ENCODE assay signal across 8 mouse cellular contexts in genomic region chr5:131537831-131538310, GRCm38 (mm10).
DNase-seq lines count a peak whose midpoint lies in the region; ATAC-seq and TF ChIP-seq lines count a peak whose summit lies in the region.

No protein-coding gene starts in this region.

- H3K4me2 ChIP-seq in forebrain, embryonic 13.5 days: peak overlapping the region; percentile 80
- H3K4me2 ChIP-seq in hindbrain, embryonic 11.5 days (replicated peaks; ENCODE audit: low read depth, low read length): peak overlapping the region; percentile 78
- peak overlapping the region; percentile 76 for H3K4me2 ChIP-seq in limb, embryonic 14.5 days (replicated peaks; ENCODE audit: low read depth, low read length, severe bottlenecking)

- DNase-seq in frontal cortex, adult 2 months (ENCODE audit: extremely low spot score in 1 of 2, low spot score in 1 of 2): no peak
- peak; percentile 6 to 13 for DNase-seq in adrenal gland, postnatal 4 days (ENCODE audit: low spot score in 2 of 2)
- peak; percentile 87 for DNase-seq in hindbrain, embryonic 11.5 days (ENCODE audit: low spot score)
- peak; percentile 45 for DNase-seq in limb, embryonic 14.5 days (ENCODE audit: low spot score)
- DNase-seq in neural tube, embryonic 10.5 days (ENCODE audit: extremely low spot score, low spot score): peak; percentile 90
- DNase-seq in natural killer cell, adult 2 months (ENCODE audit: low spot score in 2 of 2): no peak

- H3K27me3 ChIP-seq in forebrain, embryonic 13.5 days: no peaks in the 10 kb centered on the region
- H3K27me3 ChIP-seq in hindbrain, embryonic 11.5 days (ENCODE audit: control insufficient read depth, insufficient read depth, low read length): no peaks in the 10 kb centered on the region; the same call in 1 of the 2 replicates
- H3K27me3 ChIP-seq in limb, embryonic 14.5 days (ENCODE audit: control insufficient read depth, insufficient read depth, low read length): no peaks in the 10 kb centered on the region

- peaks cover 6% of the 10 kb centered on the region; the same call in 1 of the 2 replicates for H3K36me3 ChIP-seq in forebrain, embryonic 13.5 days (ENCODE audit: poor library complexity, severe bottlenecking)
- H3K36me3 ChIP-seq in hindbrain, embryonic 11.5 days (ENCODE audit: control insufficient read depth, insufficient read depth, low read length): no peaks in the 10 kb centered on the region
- H3K36me3 ChIP-seq in limb, embryonic 14.5 days (ENCODE audit: control insufficient read depth, insufficient read depth, low read length): peaks cover 10% of the 10 kb centered on the region

- H3K4me1 ChIP-seq in forebrain, embryonic 13.5 days: peaks cover 31% of the 10 kb centered on the region
- H3K4me1 ChIP-seq in hindbrain, embryonic 11.5 days (replicated peaks; ENCODE audit: control insufficient read depth, insufficient read depth, low read length): peaks cover 4% of the 10 kb centered on the region
- peaks cover 14% of the 10 kb centered on the region for H3K4me1 ChIP-seq in limb, embryonic 14.5 days (ENCODE audit: control insufficient read depth, insufficient read depth, low read length)

- peak overlapping the region; percentile 97 for H3K4me3 ChIP-seq in forebrain, embryonic 13.5 days
- H3K4me3 ChIP-seq in hindbrain, embryonic 11.5 days (ENCODE audit: low read depth, low read length): peak overlapping the region; percentile 93
- H3K4me3 ChIP-seq in limb, embryonic 14.5 days (replicated peaks; ENCODE audit: low read length): peak overlapping the region; percentile 92

- TF ChIP-seq POLR2A in limb, embryonic 14.5 days (IDR thresholded peaks at IDR 0.05; ENCODE audit: borderline replicate concordance, extremely low read depth, insufficient read depth, insufficient read length): 0 out of 2 replicates have a peak, but pooled peaks have one; percentile 11

- peak overlapping the region; percentile 100 for H3K9ac ChIP-seq in forebrain, embryonic 13.5 days
- peak overlapping the region; percentile 99 for H3K9ac ChIP-seq in hindbrain, embryonic 11.5 days (ENCODE audit: low read depth, low read length)
- peak overlapping the region; percentile 96 for H3K9ac ChIP-seq in limb, embryonic 14.5 days (ENCODE audit: low read depth, low read length, severe bottlenecking)

- H3K27ac ChIP-seq in forebrain, embryonic 13.5 days: peak overlapping the region; percentile 99
- peak overlapping the region; percentile 99 for H3K27ac ChIP-seq in hindbrain, embryonic 11.5 days (ENCODE audit: low read depth, low read length)
- H3K27ac ChIP-seq in limb, embryonic 14.5 days (replicated peaks; ENCODE audit: low read depth, low read length): peak overlapping the region; percentile 95

- 0% methylated on average over 38 of the region's 48 CpGs for WGBS in forebrain, embryonic 13.5 days
- WGBS in hindbrain, embryonic 11.5 days: under 1% methylated on average over 39 of the region's 48 CpGs
- under 1% methylated on average over 33 of the region's 48 CpGs for WGBS in limb, embryonic 14.5 days

- peak; percentile 48 for ATAC-seq in frontal cortex, adult (ENCODE audit: low TSS enrichment)
- ATAC-seq in forebrain, embryonic 13.5 days: peak; percentile 75
- peak; percentile 82 for ATAC-seq in hindbrain, embryonic 11.5 days (ENCODE audit: low FRiP score)
- ATAC-seq in limb, embryonic 14.5 days (ENCODE audit: low FRiP score, low read depth): peak; percentile 62

- H3K9me3 ChIP-seq in forebrain, embryonic 13.5 days (replicated peaks): no peaks in the 10 kb centered on the region
- H3K9me3 ChIP-seq in hindbrain, embryonic 11.5 days (ENCODE audit: control insufficient read depth, low read length): no peaks in the 10 kb centered on the region
- no peaks in the 10 kb centered on the region for H3K9me3 ChIP-seq in limb, embryonic 14.5 days (ENCODE audit: control insufficient read depth, low read length)

Comparison
In these comparisons a context has a peak if more than half of its experiments do, and no peak if none do; other contexts are left out.
1. DNase-seq: peak in adrenal gland, postnatal 4 days (2 of 2), hindbrain, embryonic 11.5 days (single experiment), limb, embryonic 14.5 days (single experiment) and neural tube, embryonic 10.5 days (single experiment); none in frontal cortex, adult 2 months (0 of 2) and natural killer cell, adult 2 months (0 of 2).
2. Peak in every context shown above with its lines, with median percentiles within 50 percentile points of each other: ATAC-seq, H3K27ac ChIP-seq, H3K4me2 ChIP-seq, H3K4me3 ChIP-seq and H3K9ac ChIP-seq.